Mouse (Mus musculus): ENCODE data around the gene Lsr. TPM values are rescaled to one million over a fixed set of nuclear protein-coding genes. Genes with fewer than 3 reads are reported as not detected.

Gene Lsr
- polyA plus RNA-seq, 1 experiment from 2014 or later, result 16.6 TPM

GRCm38 (mm10) chr7:30969174-30969573 is 4.1 kb downstream of the Lsr start:
- Histone ChIP-seq H3K4me2 (ENCODE audit: low read depth) (no peak overlapping the region), H3K36me3 (ENCODE audit: control insufficient read depth, insufficient read depth, low read length) (no peaks in the 10 kb centered on the region), H3K4me3 (ENCODE audit: low read depth, low read length) (no peak overlapping the region), H3K4me1 (ENCODE audit: control insufficient read depth, insufficient read depth, low read length) (peaks cover 5% of the 10 kb centered on the region; the same call in 1 of the 2 replicates), H3K27me3 (ENCODE audit: control insufficient read depth, insufficient read depth, low read length) (peaks cover 15% of the 10 kb centered on the region), H3K27ac (ENCODE audit: low read depth, low read length) (no peak overlapping the region), H3K9ac (ENCODE audit: low read length) (no peak overlapping the region), H3K9me3 (ENCODE audit: control insufficient read depth, low read length) (no peaks in the 10 kb centered on the region)
- no peak for ATAC-seq (ENCODE audit: insufficient read depth, low FRiP score, low TSS enrichment)
- WGBS, result 84% methylated on average over 4 of the region's 4 CpGs
- no peak for DNase-seq (ENCODE audit: low spot score)

- no peak for DNase-seq (ENCODE audit: low spot score)
- Histone ChIP-seq H3K4me2 (ENCODE audit: low read depth) (no peak overlapping the region), H3K27ac (ENCODE audit: low read depth, low read length) (no peak overlapping the region), H3K4me1 (ENCODE audit: control insufficient read depth, insufficient read depth, low read length) (peaks cover 4% of the 10 kb centered on the region; the same call in 1 of the 2 replicates), H3K27me3 (ENCODE audit: control insufficient read depth, insufficient read depth, low read length) (peaks cover 15% of the 10 kb centered on the region), H3K9ac (ENCODE audit: low read length) (no peak overlapping the region), H3K4me3 (ENCODE audit: low read depth, low read length) (no peak overlapping the region), H3K36me3 (ENCODE audit: control insufficient read depth, insufficient read depth, low read length) (no peaks in the 10 kb centered on the region), H3K9me3 (ENCODE audit: control insufficient read depth, low read length) (no peaks in the 10 kb centered on the region)
- 93% methylated on average over 8 of the region's 8 CpGs for WGBS
- ATAC-seq (ENCODE audit: insufficient read depth, low FRiP score, low TSS enrichment), result no peak
Measured at GRCm38 (mm10) chr7:30968611-30969010, 4.7 kb downstream of the Lsr start.

GRCm38 (mm10) chr7:30966657-30967056 is 6.6 kb downstream of the Lsr start:
- no peak overlapping the region for H3K9ac ChIP-seq (ENCODE audit: low read length)
- no peaks in the 10 kb centered on the region for H3K27me3 ChIP-seq (ENCODE audit: control insufficient read depth, insufficient read depth, low read length)
- H3K27ac ChIP-seq (ENCODE audit: low read depth, low read length), result no peak overlapping the region
- 85% methylated on average over 3 of the region's 3 CpGs for WGBS
- no peak overlapping the region for H3K4me3 ChIP-seq (ENCODE audit: low read depth, low read length)
- ATAC-seq (ENCODE audit: insufficient read depth, low FRiP score, low TSS enrichment) (no peak), DNase-seq (ENCODE audit: low spot score) (no peak)
- no peaks in the 10 kb centered on the region for H3K4me1 ChIP-seq (ENCODE audit: control insufficient read depth, insufficient read depth, low read length)
- no peaks in the 10 kb centered on the region for H3K9me3 ChIP-seq (ENCODE audit: control insufficient read depth, low read length)
- H3K36me3 ChIP-seq (ENCODE audit: control insufficient read depth, insufficient read depth, low read length), result no peaks in the 10 kb centered on the region
- no peak overlapping the region for H3K4me2 ChIP-seq (ENCODE audit: low read depth)

GRCm38 (mm10) chr7:30965677-30966076 is 7.6 kb downstream of the Lsr start:
- no peak overlapping the region for H3K9ac ChIP-seq (ENCODE audit: low read length)
- ATAC-seq (ENCODE audit: insufficient read depth, low FRiP score, low TSS enrichment) (no peak), DNase-seq (ENCODE audit: low spot score) (no peak)
- no peaks in the 10 kb centered on the region for H3K27me3 ChIP-seq (ENCODE audit: control insufficient read depth, insufficient read depth, low read length)
- H3K9me3 ChIP-seq (ENCODE audit: control insufficient read depth, low read length), result no peaks in the 10 kb centered on the region
- H3K4me3 ChIP-seq (ENCODE audit: low read depth, low read length), result no peak overlapping the region
- H3K4me2 ChIP-seq (ENCODE audit: low read depth), result no peak overlapping the region
- no peaks in the 10 kb centered on the region for H3K36me3 ChIP-seq (ENCODE audit: control insufficient read depth, insufficient read depth, low read length)
- no peaks in the 10 kb centered on the region for H3K4me1 ChIP-seq (ENCODE audit: control insufficient read depth, insufficient read depth, low read length)
- H3K27ac ChIP-seq (ENCODE audit: low read depth, low read length), result no peak overlapping the region
- 69% methylated on average over 14 of the region's 14 CpGs for WGBS

- Histone ChIP-seq H3K9ac (ENCODE audit: low read length) (no peak overlapping the region), H3K27me3 (ENCODE audit: control insufficient read depth, insufficient read depth, low read length) (no peaks in the 10 kb centered on the region), H3K27ac (ENCODE audit: low read depth, low read length) (no peak overlapping the region), H3K9me3 (ENCODE audit: control insufficient read depth, low read length) (no peaks in the 10 kb centered on the region), H3K4me3 (ENCODE audit: low read depth, low read length) (no peak overlapping the region), H3K4me2 (ENCODE audit: low read depth) (no peak overlapping the region), H3K36me3 (ENCODE audit: control insufficient read depth, insufficient read depth, low read length) (no peaks in the 10 kb centered on the region; the same call in 1 of the 2 replicates), H3K4me1 (ENCODE audit: control insufficient read depth, insufficient read depth, low read length) (no peaks in the 10 kb centered on the region)
- DNase-seq (ENCODE audit: low spot score) (no peak), ATAC-seq (ENCODE audit: insufficient read depth, low FRiP score, low TSS enrichment) (no peak)
- 89% methylated on average over 7 of the region's 7 CpGs for whole genome bisulfite sequencing
Measured at GRCm38 (mm10) chr7:30964366-30964765, 8.9 kb downstream of the Lsr start.

- Histone ChIP-seq H3K4me2 (ENCODE audit: low read depth) (no peak overlapping the region), H3K4me3 (ENCODE audit: low read depth, low read length) (no peak overlapping the region), H3K4me1 (ENCODE audit: control insufficient read depth, insufficient read depth, low read length) (peaks cover 7% of the 10 kb centered on the region; the same call in 1 of the 2 replicates), H3K9ac (ENCODE audit: low read length) (no peak overlapping the region), H3K27ac (ENCODE audit: low read depth, low read length) (no peak overlapping the region), H3K9me3 (ENCODE audit: control insufficient read depth, low read length) (no peaks in the 10 kb centered on the region), H3K27me3 (ENCODE audit: control insufficient read depth, insufficient read depth, low read length) (no peaks in the 10 kb centered on the region), H3K36me3 (ENCODE audit: control insufficient read depth, insufficient read depth, low read length) (no peaks in the 10 kb centered on the region; the same call in 1 of the 2 replicates)
- no peak for DNase-seq (ENCODE audit: low spot score)
- no peak for ATAC-seq (ENCODE audit: insufficient read depth, low FRiP score, low TSS enrichment)
- 87% methylated on average over 5 of the region's 5 CpGs for WGBS
Measured at GRCm38 (mm10) chr7:30962862-30963261, 10.4 kb downstream of the Lsr start.

GRCm38 (mm10) chr7:30959786-30960349 is 13.4 kb downstream of the Lsr start:
- WGBS, result 85% methylated on average over 6 of the region's 6 CpGs
- H3K9ac ChIP-seq (ENCODE audit: low read length), result no peak overlapping the region

GRCm38 (mm10) chr7:30958866-30959487 is 14.3 kb downstream of the Lsr start:
- peaks cover 3% of the 10 kb centered on the region for H3K36me3 ChIP-seq (ENCODE audit: control insufficient read depth, insufficient read depth, low read length)
- no peaks in the 10 kb centered on the region for H3K27me3 ChIP-seq (ENCODE audit: control insufficient read depth, insufficient read depth, low read length)
- no peak overlapping the region for H3K4me3 ChIP-seq (ENCODE audit: low read depth, low read length)
- ATAC-seq (ENCODE audit: insufficient read depth, low FRiP score, low TSS enrichment), result no peak
- H3K9me3 ChIP-seq (ENCODE audit: control insufficient read depth, low read length), result no peaks in the 10 kb centered on the region
- no peak for DNase-seq (ENCODE audit: low spot score)
- 97% methylated on average over 9 of the region's 9 CpGs for WGBS
- no peak overlapping the region for H3K27ac ChIP-seq (ENCODE audit: low read depth, low read length)
- H3K9ac ChIP-seq (ENCODE audit: low read length), result no peak overlapping the region
- H3K4me1 ChIP-seq (ENCODE audit: control insufficient read depth, insufficient read depth, low read length), result peaks cover 12% of the 10 kb centered on the region; the same call in 1 of the 2 replicates
- H3K4me2 ChIP-seq (ENCODE audit: low read depth), result no peak overlapping the region

More at GRCm38 (mm10) chr7:30959786-30960349, 13.4 kb downstream of the Lsr start:
- no peaks in the 10 kb centered on the region for H3K9me3 ChIP-seq (ENCODE audit: control insufficient read depth, low read length)
- no peak overlapping the region for H3K27ac ChIP-seq (ENCODE audit: low read depth, low read length)
- no peaks in the 10 kb centered on the region; the same call in 1 of the 2 replicates for H3K36me3 ChIP-seq (ENCODE audit: control insufficient read depth, insufficient read depth, low read length)
- no peak overlapping the region for H3K4me3 ChIP-seq (ENCODE audit: low read depth, low read length)
- H3K27me3 ChIP-seq (ENCODE audit: control insufficient read depth, insufficient read depth, low read length), result no peaks in the 10 kb centered on the region
- H3K4me1 ChIP-seq (ENCODE audit: control insufficient read depth, insufficient read depth, low read length), result peaks cover 12% of the 10 kb centered on the region; the same call in 1 of the 2 replicates
- no peak overlapping the region for H3K4me2 ChIP-seq (ENCODE audit: low read depth)
- ATAC-seq (ENCODE audit: insufficient read depth, low FRiP score, low TSS enrichment) (no peak), DNase-seq (ENCODE audit: low spot score) (no peak)
